Mouse (Mus musculus): ENCODE data around the gene Prpf6. TPM values are rescaled to one million over a fixed set of nuclear protein-coding genes. Genes with fewer than 3 reads are reported as not detected.
A peak's percentile ranks its signal among the peaks of the same experiment; 100 is the strongest.

Prpf6 gene
- total and polyA plus RNA-seq, 2 experiments from 2014 or later: 23.4 to 31.8 TPM

GRCm38 (mm10) chr2:181623401-181623800 lies 31.7 kb downstream of the Prpf6 start:
- peaks cover 50% of the 10 kb centered on the region for H3K36me3 ChIP-seq (replicated peaks; ENCODE audit: control insufficient read depth, insufficient read depth, low read length)
- no peak overlapping the region for H3K4me2 ChIP-seq (ENCODE audit: low read depth, low read length)

GRCm38 (mm10) chr2:181628471-181628870 lies 36.8 kb downstream of the Prpf6 start:
- Histone ChIP-seq H3K36me3 (replicated peaks; ENCODE audit: control insufficient read depth, insufficient read depth, low read length) (peaks cover 49% of the 10 kb centered on the region), H3K4me3 (ENCODE audit: low read depth, low read length) (no peak overlapping the region), H3K4me2 (ENCODE audit: low read depth, low read length) (no peak overlapping the region), H3K4me1 (ENCODE audit: control insufficient read depth, insufficient read depth) (no peaks in the 10 kb centered on the region), H3K27me3 (ENCODE audit: control insufficient read depth, insufficient read depth, low read length) (no peaks in the 10 kb centered on the region), H3K9me3 (replicated peaks; ENCODE audit: control insufficient read depth, low read length) (no peaks in the 10 kb centered on the region), H3K9ac (replicated peaks; ENCODE audit: low read depth, low read length) (no peak overlapping the region), H3K27ac (ENCODE audit: low read depth) (no peak overlapping the region)
- DNase-seq (ENCODE audit: low spot score) (no peak), ATAC-seq (ENCODE audit: insufficient read depth, low read depth) (no peak)
- no peak for TF ChIP-seq CTCF (IDR thresholded peaks at IDR 0.05; ENCODE audit: low read depth)
- TF ChIP-seq EP300 (IDR thresholded peaks at IDR 0.05; ENCODE audit: low read depth): no peak

More at GRCm38 (mm10) chr2:181623401-181623800, 31.7 kb downstream of the Prpf6 start:
- H3K9ac ChIP-seq (replicated peaks; ENCODE audit: low read depth, low read length): no peak overlapping the region
- ATAC-seq (ENCODE audit: insufficient read depth, low read depth): no peak
- no peaks in the 10 kb centered on the region for H3K9me3 ChIP-seq (replicated peaks; ENCODE audit: control insufficient read depth, low read length)
- H3K4me3 ChIP-seq (ENCODE audit: low read depth, low read length): no peak overlapping the region
- DNase-seq (ENCODE audit: low spot score): no peak
- H3K4me1 ChIP-seq (ENCODE audit: control insufficient read depth, insufficient read depth): no peaks in the 10 kb centered on the region
- H3K27ac ChIP-seq (ENCODE audit: low read depth): no peak overlapping the region
- no peaks in the 10 kb centered on the region for H3K27me3 ChIP-seq (ENCODE audit: control insufficient read depth, insufficient read depth, low read length)
- TF ChIP-seq EP300 (IDR thresholded peaks at IDR 0.05; ENCODE audit: low read depth) (no peak), CTCF (IDR thresholded peaks at IDR 0.05; ENCODE audit: low read depth) (peak; percentile 49)

- Histone ChIP-seq H3K9me3 (replicated peaks; ENCODE audit: control insufficient read depth, low read length) (no peaks in the 10 kb centered on the region), H3K36me3 (replicated peaks; ENCODE audit: control insufficient read depth, insufficient read depth, low read length) (peaks cover 76% of the 10 kb centered on the region), H3K27ac (ENCODE audit: low read depth) (no peak overlapping the region), H3K27me3 (ENCODE audit: control insufficient read depth, insufficient read depth, low read length) (no peaks in the 10 kb centered on the region), H3K4me3 (ENCODE audit: low read depth, low read length) (no peak overlapping the region), H3K4me1 (ENCODE audit: control insufficient read depth, insufficient read depth) (no peaks in the 10 kb centered on the region), H3K4me2 (ENCODE audit: low read depth, low read length) (no peak overlapping the region), H3K9ac (replicated peaks; ENCODE audit: low read depth, low read length) (no peak overlapping the region)
- ATAC-seq (ENCODE audit: insufficient read depth, low read depth): no peak
- WGBS: 96% methylated on average over 6 of the region's 6 CpGs
- TF ChIP-seq EP300 (IDR thresholded peaks at IDR 0.05; ENCODE audit: low read depth) (no peak), CTCF (IDR thresholded peaks at IDR 0.05; ENCODE audit: low read depth) (no peak)
- DNase-seq (ENCODE audit: low spot score): no peak
These were observed 41.0 kb downstream of the Prpf6 start for GRCm38 (mm10) chr2:181632624-181633023.

DNA sequence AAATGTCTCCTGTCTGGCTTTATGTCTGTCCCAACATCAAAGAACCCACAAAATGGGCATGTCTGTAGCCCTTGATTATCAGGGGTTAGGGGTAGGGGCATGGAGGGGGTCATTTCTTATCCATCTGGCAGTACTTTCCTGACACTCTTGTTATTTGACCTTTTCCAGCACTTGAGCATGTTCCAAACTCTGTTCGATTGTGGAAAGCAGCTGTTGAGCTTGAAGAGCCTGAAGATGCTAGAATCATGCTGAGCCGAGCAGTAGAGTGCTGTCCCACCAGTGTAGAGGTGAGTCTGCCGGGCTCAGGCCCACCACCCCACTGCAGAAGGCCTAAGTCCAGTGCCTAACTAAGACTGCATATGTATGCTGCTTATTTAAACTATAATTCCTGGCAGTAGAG lies 44.2 kb downstream of the Prpf6 start:
- Histone ChIP-seq H3K4me3 (ENCODE audit: low read depth, low read length) (no peak overlapping the region), H3K4me1 (ENCODE audit: control insufficient read depth, insufficient read depth) (no peaks in the 10 kb centered on the region), H3K4me2 (ENCODE audit: low read depth, low read length) (no peak overlapping the region), H3K27me3 (ENCODE audit: control insufficient read depth, insufficient read depth, low read length) (no peaks in the 10 kb centered on the region), H3K27ac (ENCODE audit: low read depth) (no peak overlapping the region), H3K9ac (replicated peaks; ENCODE audit: low read depth, low read length) (no peak overlapping the region), H3K36me3 (replicated peaks; ENCODE audit: control insufficient read depth, insufficient read depth, low read length) (peaks cover 89% of the 10 kb centered on the region), H3K9me3 (replicated peaks; ENCODE audit: control insufficient read depth, low read length) (no peaks in the 10 kb centered on the region)
- TF ChIP-seq CTCF (IDR thresholded peaks at IDR 0.05; ENCODE audit: low read depth) (no peak), EP300 (IDR thresholded peaks at IDR 0.05; ENCODE audit: low read depth) (no peak)
- ATAC-seq (ENCODE audit: insufficient read depth, low read depth) (no peak), DNase-seq (ENCODE audit: low spot score) (no peak)
- WGBS: 90% methylated on average over 3 of the region's 3 CpGs

DNA sequence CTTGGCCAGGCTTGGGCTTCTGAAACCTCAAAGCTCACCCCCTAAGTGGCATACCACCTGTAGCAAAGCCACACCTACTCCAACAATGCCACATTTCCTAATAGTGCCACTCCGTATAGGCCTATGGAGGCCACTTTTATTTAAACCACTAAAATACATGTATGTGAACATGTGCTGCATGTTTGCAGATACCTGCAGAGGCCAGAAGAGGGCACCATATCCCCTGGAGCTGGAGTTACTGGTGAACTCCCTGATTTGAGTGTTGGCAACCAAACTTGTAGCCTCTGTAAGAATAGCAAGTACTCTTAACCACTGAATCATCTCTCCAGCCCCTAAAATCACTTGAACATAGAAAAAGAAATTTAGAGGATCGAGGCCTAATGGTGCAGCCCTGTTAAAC lies 52.7 kb downstream of the Prpf6 start:
- DNase-seq (ENCODE audit: low spot score) (no peak), ATAC-seq (ENCODE audit: insufficient read depth, low read depth) (no peak)
- no peak for TF ChIP-seq EP300 (IDR thresholded peaks at IDR 0.05; ENCODE audit: low read depth)
- TF ChIP-seq CTCF (IDR thresholded peaks at IDR 0.05; ENCODE audit: low read depth): peak; percentile 65
- no peak overlapping the region for H3K9ac ChIP-seq (replicated peaks; ENCODE audit: low read depth, low read length)
- peaks cover 88% of the 10 kb centered on the region for H3K36me3 ChIP-seq (replicated peaks; ENCODE audit: control insufficient read depth, insufficient read depth, low read length)
- 87% methylated on average over 2 of the region's 2 CpGs for WGBS
- H3K27me3 ChIP-seq (ENCODE audit: control insufficient read depth, insufficient read depth, low read length): no peaks in the 10 kb centered on the region
- no peaks in the 10 kb centered on the region for H3K4me1 ChIP-seq (ENCODE audit: control insufficient read depth, insufficient read depth)
- H3K4me3 ChIP-seq (ENCODE audit: low read depth, low read length): no peak overlapping the region
- H3K4me2 ChIP-seq (ENCODE audit: low read depth, low read length): no peak overlapping the region
- H3K9me3 ChIP-seq (replicated peaks; ENCODE audit: control insufficient read depth, low read length): no peaks in the 10 kb centered on the region
- no peak overlapping the region for H3K27ac ChIP-seq (ENCODE audit: low read depth)

DNA sequence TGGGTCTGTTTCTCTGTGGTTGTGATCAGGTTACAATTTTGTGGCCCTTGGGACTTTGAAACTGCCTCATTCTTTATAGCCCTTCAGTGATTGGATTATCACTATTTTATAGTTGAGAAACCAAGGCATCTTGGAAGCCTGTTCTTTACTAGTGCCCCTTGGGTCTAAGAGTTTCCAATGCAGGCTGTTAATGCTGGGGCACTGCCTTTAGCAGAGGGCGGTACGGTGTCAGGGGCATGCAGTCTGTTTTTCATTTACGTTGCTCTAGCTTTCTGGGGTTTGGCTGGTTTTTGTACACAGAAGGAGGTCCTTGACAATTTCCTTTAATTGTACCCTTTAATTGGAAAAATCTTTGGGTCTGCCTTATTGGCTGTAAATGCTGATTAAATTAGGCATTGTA lies 54.0 kb downstream of the Prpf6 start:
- H3K9me3 ChIP-seq (replicated peaks; ENCODE audit: control insufficient read depth, low read length): no peaks in the 10 kb centered on the region
- DNase-seq (ENCODE audit: low spot score) (no peak), ATAC-seq (ENCODE audit: insufficient read depth, low read depth) (no peak)
- H3K4me1 ChIP-seq (ENCODE audit: control insufficient read depth, insufficient read depth): no peaks in the 10 kb centered on the region
- WGBS: 90% methylated on average over 3 of the region's 3 CpGs
- H3K9ac ChIP-seq (replicated peaks; ENCODE audit: low read depth, low read length): no peak overlapping the region
- no peak overlapping the region for H3K27ac ChIP-seq (ENCODE audit: low read depth)
- H3K27me3 ChIP-seq (ENCODE audit: control insufficient read depth, insufficient read depth, low read length): no peaks in the 10 kb centered on the region
- H3K36me3 ChIP-seq (replicated peaks; ENCODE audit: control insufficient read depth, insufficient read depth, low read length): peaks cover 88% of the 10 kb centered on the region
- no peak overlapping the region for H3K4me2 ChIP-seq (ENCODE audit: low read depth, low read length)
- TF ChIP-seq CTCF (IDR thresholded peaks at IDR 0.05; ENCODE audit: low read depth) (no peak), EP300 (IDR thresholded peaks at IDR 0.05; ENCODE audit: low read depth) (no peak)
- no peak overlapping the region for H3K4me3 ChIP-seq (ENCODE audit: low read depth, low read length)
